Mouse (Mus musculus) thymus, adult 2 months (tissue): Measurements from ENCODE around the gene D430042O09Rik.

Experiments used
- CTCF ChIP-seq: fragments of 200-500 bp; IDR thresholded peaks from 2 replicates; pipeline ENCODE4 v1.5.1; 2012; ENCODE audit warnings: mild to moderate bottlenecking, control low read depth, low read length, moderate library complexity, borderline replicate concordance; ENCODE audit not compliant: control insufficient read depth, poor library complexity, insufficient read depth; ENCODE audit errors: extremely low read depth
- POLR2A ChIP-seq: fragments of 200-500 bp; IDR thresholded peaks from 2 replicates; pipeline ENCODE4 v1.6.1; 2012; ENCODE audit warnings: mild to moderate bottlenecking, low read length, control low read depth, moderate library complexity; ENCODE audit not compliant: control insufficient read depth, poor library complexity, insufficient read depth; ENCODE audit errors: extremely low read depth

- TF ChIP-seq CTCF (peak; percentile 29; the same call in 1 of the 2 replicates), POLR2A (peak; percentile 88)
Observed at GRCm38 (mm10) chr7:125707593-125708022, at the start of gene D430042O09Rik, which contains the start of gene Gtf3c1.
